In genomic region chr2:164073918-164074578, GRCm38 (mm10) we compare ENCODE assay signal across 8 mouse cellular contexts. TPM values are rescaled to one million over a fixed set of nuclear protein-coding genes. Genes with fewer than 3 reads are reported as not detected.
DNase-seq lines count a peak whose midpoint lies in the region; ATAC-seq and TF ChIP-seq lines count a peak whose summit lies in the region.

No protein-coding gene starts in this region.

- in situ Hi-C loops in ES-E14 (cut with MboI; ENCODE audit: low sequenced_read_pairs in 2 of 2, unreplicated experiment in 2 of 2) = no loop called here

- DNase-seq in ES-E14 (ENCODE audit: low read depth, low spot score) = peak; percentile 98
- DNase-seq in cerebellum, adult 11-12 months = peak; percentile 96
- DNase-seq in heart, postnatal 36 days = peak; percentile 98 to 99
- DNase-seq in layer of hippocampus, adult 2 months (ENCODE audit: low spot score in 2 of 2) = peak; percentile 98
- DNase-seq in lung, embryonic 14.5 days = peak; percentile 99
- peak; percentile 100 for DNase-seq in thymus, adult 2 months

- H3K27me3 ChIP-seq in forebrain, embryonic 16.5 days (replicated peaks; ENCODE audit: control insufficient read depth, insufficient read depth, low read length) = no peaks in the 10 kb centered on the region
- H3K27me3 ChIP-seq in lung, embryonic 14.5 days (ENCODE audit: insufficient read depth, low read length) = no peaks in the 10 kb centered on the region
- no peaks in the 10 kb centered on the region for H3K27me3 ChIP-seq in thymus, adult 2 months (ENCODE audit: control insufficient read depth, insufficient read depth, low read length)

- peak; percentile 90 for TF ChIP-seq CTCF in layer of hippocampus, adult 2 months (conservative IDR thresholded peaks at IDR 0.05)
- TF ChIP-seq CTCF in lung, embryonic 14.5 days (IDR thresholded peaks at IDR 0.05; ENCODE audit: low read depth) = peak; percentile 87
- peak; percentile 67; the same call in 1 of the 2 replicates for TF ChIP-seq CTCF in olfactory bulb, adult 2 months (IDR thresholded peaks at IDR 0.05; ENCODE audit: insufficient read depth, low read depth, low read length)
- peak; percentile 92 for TF ChIP-seq CTCF in thymus, adult 2 months (IDR thresholded peaks at IDR 0.05; ENCODE audit: borderline replicate concordance, control insufficient read depth, extremely low read depth, insufficient read depth, low read length, poor library complexity)

- under 1% methylated on average over 48 of the region's 48 CpGs for WGBS in forebrain, embryonic 16.5 days
- under 1% methylated on average over 48 of the region's 48 CpGs for WGBS in lung, embryonic 14.5 days
- under 1% methylated on average over 48 of the region's 48 CpGs for WGBS in olfactory bulb, adult 2 months
- under 1% methylated on average over 48 of the region's 48 CpGs for WGBS in thymus, adult 2 months

- peaks cover 0 to 7% of the 10 kb centered on the region in 2 experiments; a peak in 2 of 4 replicates for H3K4me1 ChIP-seq in ES-E14 (ENCODE audit: control insufficient read depth in 2 of 2, insufficient read depth in 2 of 2, low read length in 2 of 2, poor library complexity in 1 of 2)
- peaks cover 24% of the 10 kb centered on the region for H3K4me1 ChIP-seq in forebrain, embryonic 16.5 days (replicated peaks; ENCODE audit: control insufficient read depth, insufficient read depth, low read length)
- H3K4me1 ChIP-seq in lung, embryonic 14.5 days (ENCODE audit: insufficient read depth) = peaks cover 11% of the 10 kb centered on the region
- H3K4me1 ChIP-seq in olfactory bulb, adult 2 months (ENCODE audit: control insufficient read depth, insufficient read depth, low read length) = 0 out of 2 replicates have a peak, but pooled peaks cover 2% of the 10 kb centered on the region
- peaks cover 15% of the 10 kb centered on the region for H3K4me1 ChIP-seq in thymus, adult 2 months (replicated peaks; ENCODE audit: control insufficient read depth, insufficient read depth, low read length)

- peaks cover 1% of the 10 kb centered on the region; the same call in 1 of the 2 replicates for H3K9me3 ChIP-seq in ES-E14 (ENCODE audit: control insufficient read depth, insufficient read depth, low read depth, low read length)
- no peaks in the 10 kb centered on the region for H3K9me3 ChIP-seq in forebrain, embryonic 16.5 days (ENCODE audit: control insufficient read depth, low read length)
- no peaks in the 10 kb centered on the region for H3K9me3 ChIP-seq in lung, embryonic 14.5 days (ENCODE audit: low read depth, low read length)

- H3K36me3 ChIP-seq in ES-E14 (ENCODE audit: control insufficient read depth, insufficient read depth, low read length, poor library complexity, severe bottlenecking) = no peaks in the 10 kb centered on the region
- no peaks in the 10 kb centered on the region for H3K36me3 ChIP-seq in forebrain, embryonic 16.5 days (ENCODE audit: control insufficient read depth, insufficient read depth)
- H3K36me3 ChIP-seq in lung, embryonic 14.5 days (ENCODE audit: insufficient read depth) = no peaks in the 10 kb centered on the region
- no peaks in the 10 kb centered on the region for H3K36me3 ChIP-seq in thymus, adult 2 months (ENCODE audit: control insufficient read depth, insufficient read depth, low read length)

- peak; percentile 88 for ATAC-seq in forebrain, embryonic 16.5 days
- peak; percentile 78 for ATAC-seq in lung, embryonic 14.5 days (ENCODE audit: insufficient read depth)

- peak; percentile 98 for TF ChIP-seq POLR2A in olfactory bulb, adult 2 months (IDR thresholded peaks at IDR 0.05; ENCODE audit: insufficient read depth, low read depth, low read length)
- TF ChIP-seq POLR2A in thymus, adult 2 months (IDR thresholded peaks at IDR 0.05; ENCODE audit: control insufficient read depth, extremely low read depth, insufficient read depth, low read length, poor library complexity) = peak; percentile 100

- H3K4me3 ChIP-seq in ES-E14 (ENCODE audit: insufficient read depth in 1 of 2, low read depth in 1 of 2, low read length in 2 of 2, poor library complexity in 1 of 2, severe bottlenecking in 1 of 2) = peak overlapping the region; percentile 91 to 95
- peak overlapping the region; percentile 97 for H3K4me3 ChIP-seq in forebrain, embryonic 16.5 days (replicated peaks; ENCODE audit: low read length)
- H3K4me3 ChIP-seq in layer of hippocampus, adult 2 months = peak overlapping the region; percentile 100
- H3K4me3 ChIP-seq in lung, embryonic 14.5 days (ENCODE audit: low read depth, low read length) = peak overlapping the region; percentile 89
- peak overlapping the region; percentile 79 for H3K4me3 ChIP-seq in olfactory bulb, adult 2 months (ENCODE audit: insufficient read depth, low read depth, low read length)
- H3K4me3 ChIP-seq in thymus, adult 2 months (ENCODE audit: control insufficient read depth, insufficient read depth, low read length) = peak overlapping the region; percentile 92

- peak overlapping the region; percentile 94 for H3K4me2 ChIP-seq in forebrain, embryonic 16.5 days (ENCODE audit: low read length)
- H3K4me2 ChIP-seq in lung, embryonic 14.5 days = peak overlapping the region; percentile 76

- intact Hi-C loops in heart, postnatal 36 days (cut with DNase I) = no loop called here

- H3K9ac ChIP-seq in ES-E14 (ENCODE audit: insufficient read depth, low read depth, low read length, poor library complexity, severe bottlenecking) = peak overlapping the region; percentile 88
- peak overlapping the region; percentile 91 for H3K9ac ChIP-seq in forebrain, embryonic 16.5 days (replicated peaks; ENCODE audit: low read depth, low read length)
- H3K9ac ChIP-seq in lung, embryonic 14.5 days = peak overlapping the region; percentile 73

- H3K27ac ChIP-seq in ES-E14 (ENCODE audit: insufficient read depth, low read depth, low read length, poor library complexity, severe bottlenecking) = no peak overlapping the region
- H3K27ac ChIP-seq in forebrain, embryonic 16.5 days (ENCODE audit: low read length) = peak overlapping the region; percentile 53
- peak overlapping the region; percentile 90 for H3K27ac ChIP-seq in layer of hippocampus, adult 2 months
- H3K27ac ChIP-seq in lung, embryonic 14.5 days (ENCODE audit: low read depth) = 0 out of 2 replicates have a peak overlapping the region, but pooled peaks have one; percentile 34
- no peak overlapping the region for H3K27ac ChIP-seq in olfactory bulb, adult 2 months (ENCODE audit: insufficient read depth, low read depth, low read length)
- peak overlapping the region; percentile 98 for H3K27ac ChIP-seq in thymus, adult 2 months (ENCODE audit: control insufficient read depth, insufficient read depth, low read length)

TF ChIP-seq in ES-E14, 5 proteins besides CTCF, POLR2A, EP300 and RAD21:
- TF ChIP-seq HCFC1 (IDR thresholded peaks at IDR 0.05; ENCODE audit: borderline replicate concordance, insufficient read depth, low read length) (0 out of 2 replicates have a peak, but pooled peaks have one; percentile 50), ZNF384 (IDR thresholded peaks at IDR 0.05; ENCODE audit: low read depth, low read length) (no peak), CHD2 (IDR thresholded peaks at IDR 0.05; ENCODE audit: low read depth, low read length) (no peak), MAFK (IDR thresholded peaks at IDR 0.05; ENCODE audit: insufficient read depth, low read depth, low read length) (no peak), ZC3H11A (IDR thresholded peaks at IDR 0.05; ENCODE audit: borderline replicate concordance, low read depth, low read length) (no peak)

RNA-seq across cellular contexts. Expression of gene Tomm34, which starts 3.1 kb away (rescaled TPM):
- 40.8 and 41.5 TPM in 2 replicates for total RNA-seq in ES-E14 (2012; rRNA removed)
- 58.4 and 61.0 TPM in 2 replicates for polyA plus RNA-seq in forebrain, embryonic 16.5 days (2015; fragmentation: Nextera tagmentation; extraction: Ambion mirVana)
- 10 to 100 TPM; 17.6 to 21.0 TPM for total RNA-seq in heart, postnatal 36 days (2021)
- total RNA-seq in layer of hippocampus, adult 2 months (2021) = 100 to 1,000 TPM; 107 to 108 TPM
- polyA plus RNA-seq in lung, embryonic 14.5 days (2014; fragmentation: Nextera tagmentation; extraction: Ambion mirVana) = 54.2 and 54.4 TPM in 2 replicates
- not detected in 2 replicates for polyA plus RNA-seq in olfactory bulb, adult 2 months (2012; ENCODE audit: insufficient read depth, insufficient read length, low replicate concordance, missing spikeins)
- polyA plus RNA-seq in thymus, adult 2 months (2012; rRNA removed) = 83.7 and 93.8 TPM in 2 replicates

RNA-seq across cellular contexts. Expression of gene Stk4, which starts 3.9 kb away (rescaled TPM):
- 51.1 and 58.5 TPM in 2 replicates for total RNA-seq in ES-E14 (2012; rRNA removed)
- polyA plus RNA-seq in forebrain, embryonic 16.5 days (2015; fragmentation: Nextera tagmentation; extraction: Ambion mirVana) = 31.3 and 34.7 TPM in 2 replicates
- total RNA-seq in heart, postnatal 36 days (2021) = 10 to 100 TPM; 17.0 to 20.4 TPM
- total RNA-seq in layer of hippocampus, adult 2 months (2021) = 10 to 100 TPM; 46.9 to 50.4 TPM
- 30.7 and 33.7 TPM in 2 replicates for polyA plus RNA-seq in lung, embryonic 14.5 days (2014; fragmentation: Nextera tagmentation; extraction: Ambion mirVana)
- 150 TPM in 1 of 2 replicates, not detected in the other for polyA plus RNA-seq in olfactory bulb, adult 2 months (2012; ENCODE audit: insufficient read depth, insufficient read length, low replicate concordance, missing spikeins)
- polyA plus RNA-seq in thymus, adult 2 months (2012; rRNA removed) = 85.1 and 90.1 TPM in 2 replicates

RNA-seq across cellular contexts. Expression of gene Pabpc1l, which starts 48.8 kb away (rescaled TPM):
- total RNA-seq in ES-E14 (2012; rRNA removed) = 0.16 TPM in 1 of 2 replicates, not detected in the other
- polyA plus RNA-seq in forebrain, embryonic 16.5 days (2015; fragmentation: Nextera tagmentation; extraction: Ambion mirVana) = 2.3 and 3.7 TPM in 2 replicates
- under 1 TPM in 1 of 2 experiments, not detected in 1; 0.89 TPM for total RNA-seq in heart, postnatal 36 days (2021)
- total RNA-seq in layer of hippocampus, adult 2 months (2021) = 1 to 10 TPM; 1.1 to 1.2 TPM
- 1.1 and 1.8 TPM in 2 replicates for polyA plus RNA-seq in lung, embryonic 14.5 days (2014; fragmentation: Nextera tagmentation; extraction: Ambion mirVana)
- polyA plus RNA-seq in olfactory bulb, adult 2 months (2012; ENCODE audit: insufficient read depth, insufficient read length, low replicate concordance, missing spikeins) = not detected in 2 replicates
- polyA plus RNA-seq in thymus, adult 2 months (2012; rRNA removed) = 0.51 and 0.97 TPM in 2 replicates

Comparison
In these comparisons a context has a peak if more than half of its experiments do, and no peak if none do; other contexts are left out.
1. H3K27ac ChIP-seq: peak in forebrain, embryonic 16.5 days (single experiment), layer of hippocampus, adult 2 months (single experiment), lung, embryonic 14.5 days (single experiment) and thymus, adult 2 months (single experiment); none in ES-E14 (single experiment) and olfactory bulb, adult 2 months (single experiment).
2. RNA of gene Tomm34, which starts 3.1 kb away (polyA plus RNA-seq): 83.7 to 93.8 TPM in thymus, adult 2 months, 58.4 to 61.0 TPM in forebrain, embryonic 16.5 days and 54.2 to 54.4 TPM in lung, embryonic 14.5 days; not detected in olfactory bulb, adult 2 months; every median in the first group is over 10 times any median in the second.
3. Peak in every context shown above with its lines, with median percentiles within 50 percentile points of each other: DNase-seq, H3K4me3 ChIP-seq, H3K9ac ChIP-seq and CTCF ChIP-seq.